Comparison of ENCODE assay signal across 8 mouse cellular contexts in genomic region chr8:71272286-71273150, GRCm38 (mm10). TPM values are rescaled to one million over a fixed set of nuclear protein-coding genes. Genes with fewer than 3 reads are reported as not detected.
DNase-seq lines count a peak whose midpoint lies in the region; ATAC-seq lines count a peak whose summit lies in the region.

Gene Myo9b, plus strand, starts transcription at chr8:71272714.
Gene Haus8, minus strand, starts transcription at chr8:71272934.

- peak; percentile 98 for DNase-seq in adipocyte (ENCODE audit: low spot score)
- peak; percentile 99 for DNase-seq in embryo, embryonic 10 days (ENCODE audit: low spot score)
- peak; percentile 97 for DNase-seq in gastrocnemius, postnatal 10 days
- peak; percentile 99 for DNase-seq in induced T-regulatory cell, adult 2 months (ENCODE audit: low read depth)
- peak; percentile 97 for DNase-seq in left cerebral cortex, adult 9 months (ENCODE audit: low spot score in 2 of 2)
- peak; percentile 97 for DNase-seq in right cerebral cortex, postnatal 14 days
- peak; percentile 97 to 98 for DNase-seq in urinary bladder, postnatal 36 days (ENCODE audit: low spot score in 2 of 2)

- peak; percentile 89 for ATAC-seq in megakaryocyte progenitor cell, adult 5-6 weeks (replicated peaks; ENCODE audit: poor library complexity)

RNA-seq across cellular contexts. Expression of gene Myo9b, which starts in this region (rescaled TPM):
- total RNA-seq in gastrocnemius, postnatal 10 days (2021), result 10 to 100 TPM; 17.6 to 25.9 TPM
- total RNA-seq in megakaryocyte progenitor cell, adult 5-6 weeks (2015), result 29.4 and 30.4 TPM in 2 replicates
- total RNA-seq in megakaryocyte progenitor cell, adult 5-6 weeks (2017), result 37.6 and 48.7 TPM in 2 replicates

RNA-seq across cellular contexts. Expression of gene Haus8, which starts in this region (rescaled TPM):
- total RNA-seq in gastrocnemius, postnatal 10 days (2021), result 10 to 100 TPM; 10.0 to 10.3 TPM
- 24.9 and 25.4 TPM in 2 replicates for total RNA-seq in megakaryocyte progenitor cell, adult 5-6 weeks (2015)
- total RNA-seq in megakaryocyte progenitor cell, adult 5-6 weeks (2017), result 62.8 and 66.7 TPM in 2 replicates

Comparison
In these comparisons a context has a peak if more than half of its experiments do, and no peak if none do; other contexts are left out.
1. Peak in every context shown above with its lines: DNase-seq and ATAC-seq.